Mouse (Mus musculus): ENCODE data around the gene Gm21863. TPM values are rescaled to one million over a fixed set of nuclear protein-coding genes. Genes with fewer than 3 reads are reported as not detected.

The Gm21863 gene
- polyA plus RNA-seq (2012; rRNA removed): not detected in 2 replicates

GRCm38 (mm10) chr12:19953869-19954555, at the start of gene Gm21863:
Gene Gm21863 (plus strand): TSS chr12:19954505.

Data from ovary, adult 2 months (tissue).